Comparison of ENCODE assay signal across 13 mouse cellular contexts in genomic region chr3:129201156-129201555, GRCm38 (mm10). TPM values are rescaled to one million over a fixed set of nuclear protein-coding genes. Genes with fewer than 3 reads are reported as not detected.
A peak's percentile ranks its signal among the peaks of the same experiment; 100 is the strongest.
DNase-seq lines count a peak whose midpoint lies in the region; ATAC-seq and TF ChIP-seq lines count a peak whose summit lies in the region.
"Had no signal": no experiment of that assay in that cellular context is flagged by ENCODE, and none has a peak within 500 bp of the region (broad histone marks: within the 10 kb centered on the region; RNA-seq: fewer than 3 reads in every experiment).

No protein-coding gene starts in this region.

- H3K4me3 ChIP-seq in gastrocnemius, adult 2 months, result peak overlapping the region; percentile 85
- H3K4me3 ChIP-seq in stomach, embryonic 14.5 days (ENCODE audit: low read depth, low read length), result peak overlapping the region; percentile 7; the same call in 1 of the 2 replicates
- no peak overlapping the region for H3K4me3 ChIP-seq in stomach, postnatal 0 days (ENCODE audit: low read depth, low read length)
- H3K4me3 ChIP-seq in intestine, embryonic 15.5 days (replicated peaks), result 0 out of 2 replicates have a peak overlapping the region, but pooled peaks have one; percentile 7
- no peak overlapping the region for H3K4me3 ChIP-seq in neural tube, embryonic 11.5 days (ENCODE audit: low read depth, low read length)
- H3K4me3 ChIP-seq: lung, embryonic 15.5 days had no signal

- H3K9me3 ChIP-seq in stomach, embryonic 14.5 days (ENCODE audit: control insufficient read depth, low read depth, low read length), result no peaks in the 10 kb centered on the region
- H3K9me3 ChIP-seq in stomach, postnatal 0 days (ENCODE audit: control insufficient read depth, low read length), result no peaks in the 10 kb centered on the region
- no peaks in the 10 kb centered on the region for H3K9me3 ChIP-seq in intestine, embryonic 15.5 days
- H3K9me3 ChIP-seq in neural tube, embryonic 11.5 days (ENCODE audit: control insufficient read depth, low read length), result no peaks in the 10 kb centered on the region
- H3K9me3 ChIP-seq: lung, embryonic 15.5 days had no signal

- intact Hi-C loops in gastrocnemius, adult 2 months (cut with DNase I), result loop anchor here (5.0 to 10.0 kb wide), 2 partner anchors 34 to 216 kb away; no protein-coding TSS in a partner anchor
- intact Hi-C loops in gastrocnemius, postnatal 36 days (cut with DNase I), result loop anchor here (10.0 kb wide), 1 partner anchor 316 kb away; no protein-coding TSS in a partner anchor

- no peak for DNase-seq in gastrocnemius, adult 2 months
- no peak for DNase-seq in gastrocnemius, postnatal 36 days
- DNase-seq in stomach, postnatal 0 days (ENCODE audit: low spot score), result no peak
- DNase-seq in neural tube, embryonic 11.5 days (ENCODE audit: low spot score), result peak; percentile 21
- DNase-seq in lung, postnatal 36 days, result no peak
- no peak for DNase-seq in adrenal gland, adult 18-20 months (ENCODE audit: low spot score in 2 of 2)
- DNase-seq: gastrocnemius, postnatal 10 days; kidney, postnatal 36 days had no signal

- H3K9ac ChIP-seq in stomach, embryonic 14.5 days (replicated peaks; ENCODE audit: low read depth, low read length), result no peak overlapping the region
- H3K9ac ChIP-seq in stomach, postnatal 0 days (ENCODE audit: low read length), result no peak overlapping the region
- H3K9ac ChIP-seq in intestine, embryonic 15.5 days, result no peak overlapping the region
- H3K9ac ChIP-seq in neural tube, embryonic 11.5 days (ENCODE audit: low read length), result no peak overlapping the region
- H3K9ac ChIP-seq: lung, embryonic 15.5 days had no signal

- no peak for ATAC-seq in stomach, embryonic 14.5 days (ENCODE audit: insufficient number of reproducible peaks, insufficient read depth, low FRiP score, low read depth)
- no peak for ATAC-seq in stomach, postnatal 0 days (ENCODE audit: low FRiP score, low TSS enrichment)
- ATAC-seq in intestine, embryonic 15.5 days, result no peak
- no peak for ATAC-seq in neural tube, embryonic 11.5 days (ENCODE audit: insufficient read depth, low FRiP score, low TSS enrichment)
- ATAC-seq: hindbrain, postnatal 0 days had no signal

- no peak for TF ChIP-seq CTCF in gastrocnemius, adult 2 months (IDR thresholded peaks at IDR 0.05)
- TF ChIP-seq CTCF in stomach, postnatal 0 days (IDR thresholded peaks at IDR 0.05; ENCODE audit: low read depth), result no peak

- H3K27me3 ChIP-seq in stomach, embryonic 14.5 days (ENCODE audit: control insufficient read depth, insufficient read depth, low read length), result peaks cover 33% of the 10 kb centered on the region
- peaks cover 21% of the 10 kb centered on the region; the same call in 1 of the 2 replicates for H3K27me3 ChIP-seq in stomach, postnatal 0 days (ENCODE audit: control insufficient read depth, insufficient read depth, low read length)
- H3K27me3 ChIP-seq in intestine, embryonic 15.5 days (replicated peaks), result peaks cover 54% of the 10 kb centered on the region
- peaks cover 94% of the 10 kb centered on the region for H3K27me3 ChIP-seq in neural tube, embryonic 11.5 days (ENCODE audit: control insufficient read depth, insufficient read depth, low read length)

- no peak for TF ChIP-seq EP300 in stomach, postnatal 0 days (optimal IDR thresholded peaks at IDR 0.05)

- peaks cover 9% of the 10 kb centered on the region for H3K4me1 ChIP-seq in stomach, embryonic 14.5 days (ENCODE audit: control insufficient read depth, insufficient read depth, low read length)
- H3K4me1 ChIP-seq in stomach, postnatal 0 days (replicated peaks; ENCODE audit: control insufficient read depth, insufficient read depth), result 0 out of 2 replicates have a peak, but pooled peaks cover 3% of the 10 kb centered on the region
- H3K4me1 ChIP-seq in intestine, embryonic 15.5 days (replicated peaks), result peaks cover 21% of the 10 kb centered on the region
- peaks cover 5% of the 10 kb centered on the region for H3K4me1 ChIP-seq in neural tube, embryonic 11.5 days (ENCODE audit: control insufficient read depth, insufficient read depth, low read length)

- peak overlapping the region; percentile 78; the same call in 1 of the 2 replicates for H3K4me2 ChIP-seq in stomach, embryonic 14.5 days (replicated peaks; ENCODE audit: low read depth, low read length)
- H3K4me2 ChIP-seq in stomach, postnatal 0 days (replicated peaks; ENCODE audit: low read depth), result no peak overlapping the region
- H3K4me2 ChIP-seq in intestine, embryonic 15.5 days (replicated peaks), result peak overlapping the region; percentile 28; the same call in 1 of the 2 replicates
- no peak overlapping the region for H3K4me2 ChIP-seq in neural tube, embryonic 11.5 days (ENCODE audit: low read depth)
- H3K4me2 ChIP-seq: lung, embryonic 15.5 days had no signal

- H3K27ac ChIP-seq in gastrocnemius, adult 2 months, result no peak overlapping the region
- H3K27ac ChIP-seq in stomach, embryonic 14.5 days (ENCODE audit: low read length), result no peak overlapping the region
- no peak overlapping the region for H3K27ac ChIP-seq in stomach, postnatal 0 days (replicated peaks)
- H3K27ac ChIP-seq in intestine, embryonic 15.5 days, result no peak overlapping the region
- no peak overlapping the region for H3K27ac ChIP-seq in neural tube, embryonic 11.5 days (ENCODE audit: low read depth, low read length)
- H3K27ac ChIP-seq: hindbrain, postnatal 0 days; lung, embryonic 15.5 days had no signal

- no peaks in the 10 kb centered on the region for H3K36me3 ChIP-seq in stomach, embryonic 14.5 days (ENCODE audit: control insufficient read depth, insufficient read depth, low read length)
- no peaks in the 10 kb centered on the region for H3K36me3 ChIP-seq in stomach, postnatal 0 days (ENCODE audit: control insufficient read depth, insufficient read depth, low read length)
- H3K36me3 ChIP-seq in intestine, embryonic 15.5 days, result no peaks in the 10 kb centered on the region
- H3K36me3 ChIP-seq in neural tube, embryonic 11.5 days (ENCODE audit: control insufficient read depth, insufficient read depth, low read length), result no peaks in the 10 kb centered on the region
- H3K36me3 ChIP-seq: lung, embryonic 15.5 days had no signal

- WGBS in stomach, embryonic 14.5 days, result 9% methylated on average over 3 of the region's 3 CpGs
- WGBS in stomach, postnatal 0 days, result 13% methylated on average over 3 of the region's 3 CpGs
- WGBS in intestine, embryonic 15.5 days, result 20% methylated on average over 3 of the region's 3 CpGs
- 0% methylated on average over 3 of the region's 3 CpGs for WGBS in neural tube, embryonic 11.5 days

RNA-seq across cellular contexts. Expression of gene Pitx2, which starts 1.5 kb away (rescaled TPM):
- total RNA-seq in gastrocnemius, adult 2 months (2021), result 1 to 10 TPM; 4.2 to 9.2 TPM
- 1 to 10 TPM; 2.5 to 6.4 TPM for total RNA-seq in gastrocnemius, postnatal 36 days (2021)
- 24.2 and 24.7 TPM in 2 replicates for polyA plus RNA-seq in stomach, embryonic 14.5 days (2014; fragmentation: Nextera tagmentation; extraction: Ambion mirVana)
- polyA plus RNA-seq in stomach, postnatal 0 days (2015; fragmentation: Nextera tagmentation; extraction: Ambion mirVana), result 9.7 and 10.8 TPM in 2 replicates
- 39.4 and 45.2 TPM in 2 replicates for polyA plus RNA-seq in intestine, embryonic 15.5 days (2015; fragmentation: Nextera tagmentation; extraction: Ambion mirVana)
- polyA plus RNA-seq in neural tube, embryonic 11.5 days (2014; fragmentation: Nextera tagmentation; extraction: Ambion mirVana), result 16.1 and 19.1 TPM in 2 replicates
- total RNA-seq in adrenal gland, adult 18-20 months (2021), result under 1 TPM in 1 of 2 experiments, not detected in 1; 0.35 TPM
- total RNA-seq: MEL had no signal

Comparison
In these comparisons a context has a peak if more than half of its experiments do, and no peak if none do; other contexts are left out.
1. H3K4me3 ChIP-seq: peak in gastrocnemius, adult 2 months (single experiment), stomach, embryonic 14.5 days (single experiment) and intestine, embryonic 15.5 days (single experiment); none in stomach, postnatal 0 days (single experiment) and neural tube, embryonic 11.5 days (single experiment).
2. H3K4me2 ChIP-seq: peak in stomach, embryonic 14.5 days (single experiment) and intestine, embryonic 15.5 days (single experiment); none in stomach, postnatal 0 days (single experiment) and neural tube, embryonic 11.5 days (single experiment).